Mouse (Mus musculus) monocyte, adult 59 days (primary cell): ENCODE measurements around the gene Tmed2. TPM values are rescaled to one million over a fixed set of nuclear protein-coding genes. Genes with fewer than 3 reads are reported as not detected.

Experiments used
- total RNA-seq, 2 experiments: library from RNA; stranded (reverse); gene quantifications; one replicate each; pipeline ENCODE4 v1.2.4; 2023

The Tmed2 gene
- total RNA-seq, result 100 to 1,000 TPM; 175 to 201 TPM

DNA sequence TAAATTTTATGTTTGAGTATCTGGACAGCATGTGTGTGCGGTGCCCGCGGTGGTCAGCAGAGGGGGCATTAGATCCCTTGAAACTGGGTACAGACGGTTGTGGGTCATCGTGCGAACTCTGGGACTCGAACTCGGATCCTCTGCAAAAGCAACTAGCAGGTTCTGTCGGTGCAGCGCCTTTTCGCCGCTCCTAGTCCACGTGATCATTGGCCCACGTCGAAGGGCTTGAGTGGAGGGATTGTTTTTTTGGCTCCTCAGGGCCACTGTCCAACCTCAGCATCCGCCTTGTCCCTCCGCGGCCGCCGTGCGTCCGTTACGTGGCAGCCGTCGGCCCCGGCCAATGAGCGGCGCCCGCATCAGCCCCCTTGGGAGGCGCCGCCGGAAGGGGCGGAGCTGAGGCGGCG, at the start of gene Tmed2:
Gene Tmed2, plus strand, starts transcription at position 313 of the 404 bp plus-strand sequence.

DNA sequence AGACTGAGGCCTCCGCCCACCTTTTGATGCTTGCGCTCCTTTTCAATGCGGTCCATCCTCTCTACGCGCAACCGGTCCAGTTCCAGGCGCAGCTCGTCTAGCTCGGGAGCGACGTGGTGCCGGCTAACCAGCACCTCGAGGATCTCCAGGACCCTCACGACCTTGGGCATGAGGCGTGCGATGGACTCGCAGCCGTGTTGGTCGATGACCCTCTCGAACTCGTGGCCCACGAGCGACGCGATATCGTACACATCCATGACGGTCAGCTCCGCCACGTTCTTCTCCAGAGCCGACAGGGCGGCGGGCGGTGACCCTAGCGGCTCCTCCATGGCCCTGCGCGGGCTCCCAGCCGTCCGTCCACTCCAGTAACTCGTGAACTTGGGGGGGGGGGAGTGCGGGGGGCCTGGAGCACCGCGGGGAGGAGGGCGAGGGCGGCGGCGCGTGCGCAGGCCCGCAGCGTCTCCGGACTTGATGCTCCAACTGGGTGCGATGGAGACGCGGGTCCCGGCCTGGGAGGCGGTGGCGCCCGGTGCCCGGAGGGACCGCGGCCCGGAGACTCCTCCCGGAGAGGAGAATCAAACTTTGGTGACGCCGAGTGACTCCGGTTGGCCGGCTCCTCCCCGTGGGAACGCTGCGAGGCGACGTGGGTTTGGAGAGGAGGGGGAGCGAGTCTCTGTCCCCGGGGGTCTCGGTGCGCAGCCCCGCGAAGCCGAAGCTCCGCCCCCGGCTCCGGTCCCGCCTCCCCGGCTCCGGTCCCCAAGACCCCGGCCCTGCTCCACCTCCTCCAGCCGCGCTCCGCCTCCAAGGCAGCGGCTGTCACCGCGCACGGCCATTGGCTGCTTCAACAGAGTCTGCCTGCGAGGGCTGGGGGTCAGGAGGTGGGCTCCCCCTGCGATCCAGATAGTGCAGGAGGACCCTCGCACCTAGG, 9.6 kb upstream of the Tmed2 start, which contains the start of gene Rilpl1:
Gene Rilpl1, minus strand, starts transcription at position 737 of the 928 bp plus-strand sequence.

DNA sequence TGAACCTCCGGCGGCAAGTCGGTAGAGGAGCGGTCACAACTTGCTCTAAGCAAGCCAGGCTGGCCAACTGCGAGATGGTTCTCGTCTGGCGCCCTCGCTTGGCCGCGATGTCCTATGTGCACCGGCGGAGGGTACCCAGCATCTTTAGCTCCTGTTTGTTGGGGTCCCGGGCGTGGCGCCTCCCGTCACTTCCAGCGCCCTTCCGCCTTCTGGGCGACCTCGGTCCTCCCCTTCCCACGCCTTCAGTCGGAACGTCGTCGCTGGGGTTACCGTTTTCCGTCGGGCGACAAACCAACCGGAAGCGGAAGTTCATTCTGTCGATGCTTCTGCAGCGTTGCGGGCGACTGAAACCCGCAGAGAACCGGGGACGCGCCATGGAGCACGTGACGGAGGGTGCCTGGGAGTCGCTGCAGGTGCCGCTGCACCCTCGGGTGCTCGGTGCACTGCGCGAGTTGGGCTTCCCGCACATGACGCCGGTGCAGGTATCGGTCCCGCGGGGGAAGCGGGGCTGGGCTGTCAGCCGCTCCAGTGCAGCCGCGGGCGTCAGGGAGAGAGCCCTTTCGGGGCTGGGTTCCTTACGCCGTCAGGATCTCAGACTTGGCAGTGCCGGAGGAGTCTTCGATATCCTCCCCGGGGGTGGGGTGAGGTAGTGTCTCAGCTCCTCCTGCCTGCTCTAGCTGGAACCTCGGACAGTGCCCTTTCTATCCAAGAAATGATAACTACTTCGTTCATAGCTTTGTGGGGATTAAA, 12.2 kb downstream of the Tmed2 start, which contains the start of gene Ddx55:
Gene Ddx55, plus strand, starts transcription at position 307 of the 750 bp plus-strand sequence.

DNA sequence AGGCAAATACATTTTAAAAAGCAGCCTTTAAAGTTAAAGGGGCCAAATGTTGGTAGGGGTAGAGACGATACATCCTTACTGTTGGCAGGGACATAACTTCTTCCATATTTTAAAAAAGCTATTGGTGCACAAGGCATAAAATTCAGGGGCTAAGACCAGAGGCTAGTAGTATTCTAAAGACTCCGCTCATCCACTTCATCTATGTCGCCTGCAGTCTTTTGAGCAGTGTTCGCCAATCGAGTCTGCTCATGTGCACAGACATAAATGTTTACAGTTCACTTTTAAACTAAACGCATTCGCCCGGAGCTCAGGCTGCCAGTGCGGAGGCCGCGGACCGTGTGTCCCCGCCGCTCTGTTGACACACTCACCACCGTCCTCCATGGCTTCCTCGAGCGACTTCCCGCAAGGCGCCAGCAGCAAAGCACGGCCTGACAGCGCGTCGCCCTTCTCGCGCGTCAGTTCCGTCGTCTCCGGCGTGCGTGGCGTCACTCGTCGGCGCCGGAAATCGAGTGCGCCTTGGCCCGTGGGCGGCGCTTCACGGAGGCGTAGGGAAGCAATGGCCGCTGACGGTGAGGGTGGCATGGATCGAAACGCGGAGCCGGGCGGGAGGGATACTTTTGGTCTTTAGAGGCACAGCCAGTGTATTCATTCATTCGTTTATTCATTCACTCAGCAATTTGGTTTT, 38.3 kb downstream of the Tmed2 start, which contains the start of the genes Eif2b1 and Gtf2h3:
Gene Eif2b1, minus strand, starts transcription at position 499 of the 685 bp plus-strand sequence.
Gene Gtf2h3, plus strand, starts transcription at position 508 of the 685 bp plus-strand sequence.

Other genes with a start within 250 kb of the Tmed2 start
- 1 to 10 TPM; 4.8 to 7.3 TPM for gene Mphosph9, start 212.7 kb upstream of the Tmed2 start, total RNA-seq
- gene 2810006K23Rik, start 212.6 kb upstream of the Tmed2 start, total RNA-seq, result 1 to 10 TPM; 5.6 to 6.1 TPM
- gene Cdk2ap1, start 177.6 kb upstream of the Tmed2 start, total RNA-seq, result 100 to 1,000 TPM in 1 of 2 experiments, 10 to 100 TPM in 1; 95.8 to 112 TPM
- gene Sbno1, start 114.7 kb upstream of the Tmed2 start, total RNA-seq, result 100 to 1,000 TPM; 124 to 127 TPM
- gene Kmt5a, start 100.8 kb upstream of the Tmed2 start, total RNA-seq, result 100 to 1,000 TPM; 105 to 109 TPM
- 100 to 1,000 TPM; 205 to 235 TPM for gene Rilpl2, start 62.3 kb upstream of the Tmed2 start, total RNA-seq
- gene Snrnp35, start 57.6 kb upstream of the Tmed2 start, total RNA-seq, result 10 to 100 TPM; 14.8 to 16.8 TPM
- gene Rilpl1, start 9.3 kb upstream of the Tmed2 start, total RNA-seq, result 1 to 10 TPM; 2.9 to 5.8 TPM
- 10 to 100 TPM; 22.0 to 23.7 TPM for gene Ddx55, start 12.2 kb downstream of the Tmed2 start, total RNA-seq
- 10 to 100 TPM; 21.5 to 22.5 TPM for gene Eif2b1, start 38.4 kb downstream of the Tmed2 start, total RNA-seq
- gene Gtf2h3, start 38.4 kb downstream of the Tmed2 start, total RNA-seq, result 10 to 100 TPM; 12.3 to 12.7 TPM
- 10 to 100 TPM; 50.6 to 54.7 TPM for gene Atp6v0a2, start 87.9 kb downstream of the Tmed2 start, total RNA-seq
- not detected for gene Dnah10, start 184.4 kb downstream of the Tmed2 start, total RNA-seq